Mouse (Mus musculus): ENCODE data around the gene Tfap2d. TPM values are rescaled to one million over a fixed set of nuclear protein-coding genes. Genes with fewer than 3 reads are reported as not detected.

The Tfap2d gene
- not detected for polyA plus RNA-seq (2015; fragmentation: Illumina TruSeq; extraction: RNeasy Lipid Tissue Mini Kit (QIAGEN cat#74804); ENCODE audit: insufficient read depth, low read depth, low replicate concordance)

DNA sequence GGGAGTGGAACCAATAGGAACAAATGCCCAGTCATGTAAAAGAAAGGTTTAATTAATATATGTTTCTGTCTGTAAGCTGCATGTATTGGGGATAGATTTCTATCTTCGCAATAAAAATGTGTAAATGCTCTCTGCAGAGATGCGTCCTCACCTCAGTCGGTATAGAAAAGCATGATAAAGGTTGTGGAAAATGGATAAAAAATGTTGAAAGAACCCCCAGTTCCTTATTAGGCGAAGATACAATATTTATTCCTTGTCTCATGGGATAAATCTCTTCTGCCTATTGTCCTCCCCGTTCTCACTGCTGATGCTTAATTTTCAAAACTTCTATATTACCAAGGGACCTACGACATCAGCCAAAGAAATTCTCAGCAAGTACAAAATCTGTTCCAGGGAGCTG lies at the start of gene Tfap2d:
Gene Tfap2d (plus strand): TSS at position 392 of the 400 bp plus-strand sequence.

DNA sequence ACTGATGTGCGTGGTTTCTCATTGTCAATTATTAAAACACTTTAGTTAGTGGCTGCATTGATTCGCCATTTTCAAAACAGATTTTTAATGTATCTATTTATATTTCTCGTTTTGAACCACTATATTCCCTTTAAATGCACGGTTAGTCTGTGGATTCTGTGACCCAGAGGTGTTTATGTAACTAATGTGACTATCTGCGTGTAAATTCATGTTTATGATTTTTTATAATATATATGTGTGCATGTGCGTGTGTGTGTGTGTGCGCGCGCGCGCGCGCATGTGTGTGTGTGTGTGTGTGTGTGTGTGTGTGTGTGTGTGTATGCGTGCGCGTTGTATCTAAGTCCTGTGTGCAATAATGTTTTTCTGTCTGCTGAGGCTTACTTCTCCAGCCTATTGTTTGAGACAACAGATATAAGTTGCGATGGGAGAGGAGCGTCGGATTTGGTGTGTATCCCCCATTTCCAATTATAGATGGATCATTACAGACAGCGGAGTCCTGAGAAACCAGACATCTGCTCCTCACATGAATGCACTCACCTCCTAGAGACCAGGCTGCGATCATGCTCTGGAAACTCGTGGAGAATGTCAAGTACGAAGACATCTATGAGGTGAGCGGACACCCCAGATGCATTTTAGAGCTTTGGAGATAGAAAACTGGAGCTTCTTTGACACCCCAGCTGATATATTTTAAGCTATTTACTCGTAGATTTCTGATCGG lies 106.0 kb downstream of the Tfap2d start, which contains the start of gene Tfap2b:
Gene Tfap2b (plus strand): TSS at position 274 of the 718 bp plus-strand sequence.

Other genes starting within 250 kb of the Tfap2d start
- gene Tfap2b, start 105.9 kb downstream of the Tfap2d start, polyA plus RNA-seq (2015; fragmentation: Illumina TruSeq; extraction: RNeasy Lipid Tissue Mini Kit (QIAGEN cat#74804); ENCODE audit: insufficient read depth, low read depth, low replicate concordance) = not detected